Mouse (Mus musculus): ENCODE measurements at regions not wholly inside any gene's neighbourhood (a gene's known extent, or its start where the extent isn't known, plus 50 kb on each side); places are given as distances from the start of the nearest gene placed in this dataset.

DNA sequence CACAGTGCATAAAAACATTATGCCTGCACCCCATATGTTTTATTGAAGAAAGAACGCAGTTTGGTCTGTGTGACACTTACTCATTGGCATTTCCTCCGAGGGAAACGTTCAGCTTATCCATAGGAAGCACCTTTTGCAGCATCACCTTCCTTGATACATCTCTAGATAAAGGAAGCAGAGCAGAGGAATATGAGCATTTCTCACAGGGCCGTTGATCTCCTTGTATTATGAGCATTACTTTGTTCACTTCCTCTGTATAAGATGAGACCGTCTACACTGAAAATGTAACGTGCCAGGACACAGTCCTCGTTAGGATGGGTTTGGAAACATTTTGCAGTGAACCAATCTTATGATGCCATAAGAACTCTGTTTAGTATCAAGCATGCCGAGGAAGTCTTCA lies 1648.5 kb upstream of the Gm7489 start:
- intact Hi-C loops (cut with DNase I) = no loop called here
- DNase-seq (ENCODE audit: low spot score in 2 of 2) = no peak

DNA sequence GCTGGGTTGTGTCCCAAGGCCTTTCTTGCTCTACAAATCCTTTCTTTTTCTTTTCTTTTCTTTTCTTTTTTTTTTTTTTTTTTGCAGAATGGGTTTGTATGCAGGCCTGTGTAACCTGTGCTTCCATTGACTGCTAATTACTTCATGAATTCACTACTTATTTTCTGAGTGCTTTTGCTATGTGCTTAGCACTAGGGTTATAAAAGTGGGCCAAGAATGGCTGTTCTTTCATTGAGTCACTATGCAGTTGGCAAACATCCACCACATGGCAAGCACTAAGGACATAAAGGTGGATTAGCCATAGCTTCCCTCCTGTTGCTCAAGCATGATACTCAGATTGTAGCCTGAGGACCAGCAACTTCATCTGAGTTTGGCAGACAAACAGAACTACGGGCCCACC lies 1641.8 kb upstream of the Gm7489 start:
- intact Hi-C loops (cut with DNase I) = no loop called here
- DNase-seq (ENCODE audit: low spot score in 2 of 2) = no peak
